In the genomic region with DNA sequence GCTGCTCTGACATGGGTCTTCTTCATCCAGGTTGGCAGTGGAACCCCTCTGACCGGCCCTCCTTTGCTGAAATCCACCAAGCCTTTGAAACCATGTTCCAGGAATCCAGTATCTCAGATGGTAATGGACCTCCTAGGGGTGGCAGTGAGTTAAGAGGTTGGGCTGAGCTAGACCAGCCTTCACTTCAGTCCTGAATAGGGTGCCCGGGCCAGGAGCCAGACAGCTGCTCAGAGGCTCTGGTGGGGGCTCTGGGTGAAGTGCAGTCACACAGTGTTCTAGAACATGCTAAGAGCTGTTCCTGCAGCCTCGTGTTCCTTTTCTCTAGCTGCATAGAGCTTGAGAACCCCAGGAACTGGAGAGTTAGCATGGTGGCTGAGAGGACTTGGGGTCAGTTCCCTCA, we compare ENCODE assay signal across 24 mouse cellular contexts. TPM values are rescaled to one million over a fixed set of nuclear protein-coding genes. Genes with fewer than 3 reads are reported as not detected.
DNase-seq lines count a peak whose midpoint lies in the region; ATAC-seq and TF ChIP-seq lines count a peak whose summit lies in the region.
"Had no signal": no experiment of that assay in that cellular context is flagged by ENCODE, and none has a peak within 500 bp of the region (broad histone marks: within the 10 kb centered on the region; RNA-seq: fewer than 3 reads in every experiment).

No protein-coding gene starts in this region.

- intact Hi-C loops in gastrocnemius, postnatal 14 days (cut with DNase I; ENCODE audit: low total_unique reads) = loop anchor here (10.0 kb wide), 1 partner anchor 312 kb away; no protein-coding TSS in a partner anchor

- no peaks in the 10 kb centered on the region for H3K27me3 ChIP-seq in lung, postnatal 0 days (replicated peaks; ENCODE audit: insufficient read depth, low read length)
- H3K27me3 ChIP-seq: CH12.LX; forebrain, embryonic 13.5 days; heart, embryonic 15.5 days; Patski had no signal

- no peak for TF ChIP-seq CTCF in lung, postnatal 0 days (IDR thresholded peaks at IDR 0.05)
- no peak for TF ChIP-seq CTCF in lung, adult 2 months (IDR thresholded peaks at IDR 0.05; ENCODE audit: insufficient read depth, low read length)

- no peak for TF ChIP-seq EP300 in lung, postnatal 0 days (IDR thresholded peaks at IDR 0.05)

- ATAC-seq in lung, postnatal 0 days = peak; percentile 73
- ATAC-seq: activated CD4-positive, CD25-positive, alpha-beta regulatory T cell, adult 4 months; forebrain, embryonic 13.5 days; forebrain, postnatal 0 days; Patski had no signal

- TF ChIP-seq POLR2A in lung, adult 2 months (IDR thresholded peaks at IDR 0.05; ENCODE audit: borderline replicate concordance, extremely low read depth, low read depth, low read length) = no peak

- H3K9me3 ChIP-seq in lung, postnatal 0 days (ENCODE audit: low read length) = no peaks in the 10 kb centered on the region
- H3K9me3 ChIP-seq: embryonic facial prominence, embryonic 10.5 days; forebrain, embryonic 13.5 days; heart, embryonic 15.5 days; hindbrain, embryonic 10.5 days had no signal

- no peak overlapping the region for H3K4me2 ChIP-seq in lung, postnatal 0 days (replicated peaks; ENCODE audit: low read depth, low read length)
- H3K4me2 ChIP-seq: forebrain, embryonic 13.5 days; heart, embryonic 11.5 days; heart, embryonic 15.5 days; hindbrain, embryonic 14.5 days had no signal

- DNase-seq in gastrocnemius, postnatal 14 days = peak; percentile 63
- DNase-seq in gastrocnemius, postnatal 4 days (ENCODE audit: low spot score in 2 of 2) = no peak
- DNase-seq in lung, postnatal 0 days (ENCODE audit: low spot score) = peak; percentile 26
- no peak for DNase-seq in lung, adult 2 months
- peak; percentile 60 for DNase-seq in lung, postnatal 10 days
- DNase-seq in left cerebral cortex, adult 8-10 months (ENCODE audit: low spot score in 2 of 2) = no peak
- DNase-seq in cerebellum, postnatal 25 days = no peak
- DNase-seq: adrenal gland, postnatal 14 days; cerebellum, adult 18-20 months; cerebellum, adult 9-11 months; forebrain, postnatal 0 days; heart, adult 2 months had no signal

- no peaks in the 10 kb centered on the region for H3K4me1 ChIP-seq in lung, postnatal 0 days (ENCODE audit: insufficient read depth, low read depth, low read length)
- H3K4me1 ChIP-seq in lung, adult 2 months (ENCODE audit: control insufficient read depth, insufficient read depth, low read length) = no peaks in the 10 kb centered on the region
- H3K4me1 ChIP-seq: forebrain, embryonic 13.5 days; heart, embryonic 15.5 days; hindbrain, embryonic 10.5 days had no signal

- no peak overlapping the region for H3K27ac ChIP-seq in lung, postnatal 0 days (ENCODE audit: low read length)
- H3K27ac ChIP-seq: embryonic facial prominence, embryonic 10.5 days; forebrain, embryonic 13.5 days; heart, adult 2 months; heart, embryonic 15.5 days; hindbrain, embryonic 10.5 days; hindbrain, embryonic 14.5 days had no signal

- no peak overlapping the region for H3K4me3 ChIP-seq in lung, postnatal 0 days (ENCODE audit: low read depth, low read length)
- H3K4me3 ChIP-seq in lung, adult 2 months (replicated peaks; ENCODE audit: extremely low read depth, low read depth, low read length) = no peak overlapping the region
- H3K4me3 ChIP-seq: embryonic facial prominence, embryonic 10.5 days; forebrain, embryonic 13.5 days; heart, adult 2 months; heart, embryonic 15.5 days; hindbrain, embryonic 10.5 days had no signal

- WGBS in lung, postnatal 0 days = 80% methylated on average over 3 of the region's 3 CpGs
- 81% methylated on average over 3 of the region's 3 CpGs for WGBS in lung, adult 2 months

- H3K36me3 ChIP-seq in lung, postnatal 0 days (ENCODE audit: insufficient read depth, low read length) = peaks cover 46% of the 10 kb centered on the region

- no peak overlapping the region for H3K9ac ChIP-seq in lung, postnatal 0 days (replicated peaks; ENCODE audit: low read depth)
- H3K9ac ChIP-seq: forebrain, embryonic 13.5 days; forebrain, postnatal 0 days; heart, embryonic 15.5 days; hindbrain, embryonic 14.5 days had no signal

RNA-seq across cellular contexts. Expression of a gene that starts 13.4 kb away (rescaled TPM):
- not detected for total RNA-seq in gastrocnemius, postnatal 14 days (2021)
- not detected for total RNA-seq in gastrocnemius, postnatal 4 days (2021)
- polyA plus RNA-seq in lung, postnatal 0 days (2015; fragmentation: Nextera tagmentation; extraction: Ambion mirVana) = 0.04 and 0.13 TPM in 2 replicates
- polyA plus RNA-seq in lung, adult 2 months (2012; rRNA removed) = 0.12 and 0.13 TPM in 2 replicates
- total RNA-seq in left cerebral cortex, adult 8-10 months (2022) = not detected
- total RNA-seq: adrenal gland, adult 18-20 months; adrenal gland, postnatal 14 days; CH12.LX; gastrocnemius, postnatal 36 days; heart, adult 2 months; heart, postnatal 25 days had no signal
- polyA plus RNA-seq: heart, embryonic 11.5 days; hindbrain, embryonic 14.5 days; Patski had no signal

RNA-seq across cellular contexts. Expression of a gene that starts 48.9 kb away (rescaled TPM):
- not detected for total RNA-seq in gastrocnemius, postnatal 14 days (2021)
- under 1 TPM in 1 of 2 experiments, not detected in 1; 0.05 TPM for total RNA-seq in gastrocnemius, postnatal 4 days (2021)
- polyA plus RNA-seq in lung, postnatal 0 days (2015; fragmentation: Nextera tagmentation; extraction: Ambion mirVana) = 0.02 and 0.08 TPM in 2 replicates
- 0.02 and 0.06 TPM in 2 replicates for polyA plus RNA-seq in lung, adult 2 months (2012; rRNA removed)
- total RNA-seq in left cerebral cortex, adult 8-10 months (2022) = 1 to 10 TPM; 6.9 to 9.0 (median 7.4) TPM
- total RNA-seq: gastrocnemius, postnatal 36 days; heart, adult 2 months; heart, postnatal 25 days had no signal
- polyA plus RNA-seq: activated CD4-positive, CD25-positive, alpha-beta regulatory T cell, adult 4 months; heart, adult 2 months; heart, embryonic 11.5 days; heart, embryonic 15.5 days had no signal

Comparison
In these comparisons a context has a peak if more than half of its experiments do, and no peak if none do; other contexts are left out.
1. DNase-seq: peak in gastrocnemius, postnatal 14 days (single experiment), lung, postnatal 0 days (single experiment) and lung, postnatal 10 days (single experiment); none in gastrocnemius, postnatal 4 days (0 of 2), lung, adult 2 months (single experiment), left cerebral cortex, adult 8-10 months (0 of 2) and cerebellum, postnatal 25 days (0 of 2).
2. RNA of a gene that starts 48.9 kb away (total RNA-seq): 6.9 to 9.0 TPM in left cerebral cortex, adult 8-10 months; 0.05 TPM in gastrocnemius, postnatal 4 days and not detected in gastrocnemius, postnatal 14 days; every median in the first group is over 4 times any median in the second.